Mouse (Mus musculus) kidney, adult 2 months (tissue): ENCODE measurements at regions not wholly inside any gene's neighbourhood (a gene's known extent, or its start where the extent isn't known, plus 50 kb on each side); places are given as distances from the start of the nearest gene placed in this dataset.

Source experiments
- CTCF ChIP-seq: fragments of 200-500 bp; conservative IDR thresholded peaks from 2 replicates; pipeline ENCODE4 v1.5.1; 2011; ENCODE audit warnings: low read depth, mild to moderate bottlenecking, control low read depth, low read length, moderate library complexity, mixed read lengths; ENCODE audit not compliant: insufficient read depth, insufficient read length
- POLR2A ChIP-seq: fragments of 200-500 bp; IDR thresholded peaks from one replicate; pipeline ENCODE4 v1.6.1; 2011; ENCODE audit warnings: low read depth, low read length, control low read depth

- TF ChIP-seq CTCF (no peak), POLR2A (no peak)
These were observed 58.6 kb downstream of the Gpr88 start for GRCm38 (mm10) chr3:116194701-116195100.
